Mouse (Mus musculus) bone marrow, adult 2 months (tissue): Measurements from ENCODE around the gene Kcnj8.

ENCODE experiments used
- CTCF ChIP-seq: fragments of 200-500 bp; IDR thresholded peaks from 2 replicates; pipeline ENCODE4 v1.5.1; 2011; ENCODE audit warnings: low read length, control low read depth; ENCODE audit not compliant: control insufficient read depth, insufficient read depth
- POLR2A ChIP-seq: fragments of 200-500 bp; IDR thresholded peaks from 2 replicates; pipeline ENCODE4 v1.6.1; 2011; ENCODE audit warnings: low read depth, mild to moderate bottlenecking, control low read depth, low read length, borderline replicate concordance; ENCODE audit not compliant: control insufficient read depth

GRCm38 (mm10) chr6:142577801-142578200, 6.4 kb upstream of the Kcnj8 start:
- TF ChIP-seq POLR2A (no peak), CTCF (no peak)
